Mouse (Mus musculus) urinary bladder, adult 18-20 months (tissue): ENCODE measurements around the gene Sept5.
A peak's percentile ranks its signal among the peaks of the same experiment; 100 is the strongest.

Experiments
- DNase-seq, 2 experiments: peaks; one replicate each; pipeline ENCODE4 v3.0.0; 2022; ENCODE audit warnings: low spot score in 2 of 2, mixed read lengths in 2 of 2

Gene Sept5

GRCm38 (mm10) chr16:18632816-18633215 is 3.1 kb upstream of the Sept5 start:
- no peak for DNase-seq

- no peak for DNase-seq
Measured at GRCm38 (mm10) chr16:18632059-18632458, 2.3 kb upstream of the Sept5 start.

GRCm38 (mm10) chr16:18631141-18631540 is 1.4 kb upstream of the Sept5 start:
- no peak for DNase-seq

- no peak for DNase-seq
Measured at GRCm38 (mm10) chr16:18630291-18630690, 537 bp upstream of the Sept5 start.

GRCm38 (mm10) chr16:18628948-18629340 is 810 bp downstream of the Sept5 start:
- DNase-seq, result no peak

GRCm38 (mm10) chr16:18628206-18628947 is 1.4 kb downstream of the Sept5 start:
- no peak for DNase-seq

GRCm38 (mm10) chr16:18627163-18627562 is 2.6 kb downstream of the Sept5 start:
- no peak for DNase-seq

- DNase-seq, result peak; percentile 72 to 73
Measured at GRCm38 (mm10) chr16:18626376-18626878, 3.3 kb downstream of the Sept5 start, which contains the start of gene Gm49601. Gene Gm49601, minus strand, starts transcription at chr16:18626427.

- no peak for DNase-seq
Measured at GRCm38 (mm10) chr16:18625791-18626311, 3.9 kb downstream of the Sept5 start.

GRCm38 (mm10) chr16:18625097-18625496 is 4.7 kb downstream of the Sept5 start:
- DNase-seq, result no peak

GRCm38 (mm10) chr16:18624641-18625040 is 5.1 kb downstream of the Sept5 start:
- DNase-seq, result no peak

- no peak for DNase-seq
Measured at GRCm38 (mm10) chr16:18623751-18624540, 5.8 kb downstream of the Sept5 start.

- DNase-seq, result no peak
Measured at GRCm38 (mm10) chr16:18622916-18623750, 6.6 kb downstream of the Sept5 start.

- DNase-seq, result no peak
Measured at GRCm38 (mm10) chr16:18622019-18622418, 7.7 kb downstream of the Sept5 start, which contains the start of gene Gp1bb. Gene Gp1bb, minus strand, starts transcription at chr16:18622403.

- no peak for DNase-seq
Measured at GRCm38 (mm10) chr16:18621362-18622001, 8.3 kb downstream of the Sept5 start.

- no peak for DNase-seq
Measured at GRCm38 (mm10) chr16:18620601-18621361, 9.0 kb downstream of the Sept5 start.

- DNase-seq, result no peak
Measured at GRCm38 (mm10) chr16:18620201-18620600, 9.6 kb downstream of the Sept5 start.

GRCm38 (mm10) chr16:18619110-18619509 is 10.6 kb downstream of the Sept5 start:
- DNase-seq, result no peak

- DNase-seq, result no peak
Measured at GRCm38 (mm10) chr16:18618297-18618696, 11.5 kb downstream of the Sept5 start.

- DNase-seq, result peak; percentile 81 to 88
Measured at GRCm38 (mm10) chr16:18617370-18618065, 12.2 kb downstream of the Sept5 start.
